Mouse (Mus musculus): ENCODE measurements around the gene Cdh6. TPM values are rescaled to one million over a fixed set of nuclear protein-coding genes. Genes with fewer than 3 reads are reported as not detected.

The Cdh6 gene
- total RNA-seq, 2 experiments from 2014 or later, result 31.3 to 36.9 TPM

GRCm38 (mm10) chr15:13171486-13172364, 1.8 kb downstream of the Cdh6 start:
- no peak for DNase-seq (ENCODE audit: low spot score in 2 of 2)
- intact Hi-C loops (cut with DNase I), result loop anchor here (2.0 to 10.0 kb wide), 5 partner anchors 34 to 297 kb away; no protein-coding TSS in a partner anchor

- intact Hi-C loops (cut with DNase I), result no loop called here
- peak in 1 of 2 experiments; percentile 31 for DNase-seq (ENCODE audit: low spot score in 2 of 2)
Measured at GRCm38 (mm10) chr15:13165094-13165885, 8.2 kb downstream of the Cdh6 start.

GRCm38 (mm10) chr15:13155820-13156219, 17.7 kb downstream of the Cdh6 start:
- no peak for DNase-seq (ENCODE audit: low spot score in 2 of 2)
- intact Hi-C loops (cut with DNase I), result no loop called here

- no peak for DNase-seq (ENCODE audit: low spot score in 2 of 2)
- intact Hi-C loops (cut with DNase I), result no loop called here
Measured at GRCm38 (mm10) chr15:13155418-13155817, 18.1 kb downstream of the Cdh6 start.

- DNase-seq (ENCODE audit: low spot score in 2 of 2), result no peak
- intact Hi-C loops (cut with DNase I), result no loop called here
Measured at GRCm38 (mm10) chr15:13141983-13142382, 31.5 kb downstream of the Cdh6 start.

GRCm38 (mm10) chr15:13139662-13140061, 33.8 kb downstream of the Cdh6 start:
- no peak for DNase-seq (ENCODE audit: low spot score in 2 of 2)
- intact Hi-C loops (cut with DNase I), result loop anchor here (5.0 kb wide), 1 partner anchor 33 kb away; the partner anchor contains the start of gene Cdh6

GRCm38 (mm10) chr15:13137166-13137565, 36.3 kb downstream of the Cdh6 start:
- intact Hi-C loops (cut with DNase I), result loop anchor here (5.0 kb wide), 1 partner anchor 35 kb away; the partner anchor contains the start of gene Cdh6
- no peak for DNase-seq (ENCODE audit: low spot score in 2 of 2)

GRCm38 (mm10) chr15:13134086-13134485, 39.4 kb downstream of the Cdh6 start:
- intact Hi-C loops (cut with DNase I), result no loop called here
- DNase-seq (ENCODE audit: low spot score in 2 of 2), result no peak

- intact Hi-C loops (cut with DNase I), result no loop called here
Measured at GRCm38 (mm10) chr15:13133370-13133769, 40.1 kb downstream of the Cdh6 start.

GRCm38 (mm10) chr15:13132493-13132892, 41.0 kb downstream of the Cdh6 start:
- DNase-seq (ENCODE audit: low spot score in 2 of 2), result no peak
- intact Hi-C loops (cut with DNase I), result no loop called here

More at GRCm38 (mm10) chr15:13133370-13133769, 40.1 kb downstream of the Cdh6 start:
- no peak for DNase-seq (ENCODE audit: low spot score in 2 of 2)

- intact Hi-C loops (cut with DNase I), result no loop called here
- no peak for DNase-seq (ENCODE audit: low spot score in 2 of 2)
Measured at GRCm38 (mm10) chr15:13130246-13130645, 43.2 kb downstream of the Cdh6 start.

- intact Hi-C loops (cut with DNase I), result no loop called here
- DNase-seq (ENCODE audit: low spot score in 2 of 2), result no peak
Measured at GRCm38 (mm10) chr15:13100341-13100740, 73.1 kb downstream of the Cdh6 start.

- intact Hi-C loops (cut with DNase I), result loop anchor here (2.0 kb wide), 1 partner anchor 73 kb away; no protein-coding TSS in a partner anchor
- no peak for DNase-seq (ENCODE audit: low spot score in 2 of 2)
Measured at GRCm38 (mm10) chr15:13097861-13098260, 75.6 kb downstream of the Cdh6 start.

GRCm38 (mm10) chr15:13095406-13095805, 78.1 kb downstream of the Cdh6 start:
- intact Hi-C loops (cut with DNase I), result no loop called here

GRCm38 (mm10) chr15:13094881-13095256, 78.6 kb downstream of the Cdh6 start:
- intact Hi-C loops (cut with DNase I), result no loop called here
- DNase-seq (ENCODE audit: low spot score in 2 of 2), result no peak

More at GRCm38 (mm10) chr15:13095406-13095805, 78.1 kb downstream of the Cdh6 start:
- no peak for DNase-seq (ENCODE audit: low spot score in 2 of 2)

- intact Hi-C loops (cut with DNase I), result no loop called here
- DNase-seq (ENCODE audit: low spot score in 2 of 2), result no peak
Measured at GRCm38 (mm10) chr15:13093954-13094880, 79.3 kb downstream of the Cdh6 start.

- no peak for DNase-seq (ENCODE audit: low spot score in 2 of 2)
- intact Hi-C loops (cut with DNase I), result no loop called here
Measured at GRCm38 (mm10) chr15:13092064-13092463, 81.4 kb downstream of the Cdh6 start.

- peak; percentile 49 to 75 for DNase-seq (ENCODE audit: low spot score in 2 of 2)
- intact Hi-C loops (cut with DNase I), result loop anchor here (5.0 kb wide), 1 partner anchor 84 kb away; the partner anchor contains the start of gene Cdh6
Measured at GRCm38 (mm10) chr15:13088504-13089058, 84.9 kb downstream of the Cdh6 start.

- no peak for DNase-seq (ENCODE audit: low spot score in 2 of 2)
- intact Hi-C loops (cut with DNase I), result loop anchor here (5.0 kb wide), 1 partner anchor 88 kb away; the partner anchor contains the start of gene Cdh6
Measured at GRCm38 (mm10) chr15:13084746-13085145, 88.7 kb downstream of the Cdh6 start.
